Mouse (Mus musculus): ENCODE results near the gene Rpl12. TPM values are rescaled to one million over a fixed set of nuclear protein-coding genes. Genes with fewer than 3 reads are reported as not detected.
A peak's percentile ranks its signal among the peaks of the same experiment; 100 is the strongest.

Rpl12 gene
- polyA plus RNA-seq, 1 experiment: 173 TPM

- TF ChIP-seq TAL1 (IDR thresholded peaks at IDR 0.05; ENCODE audit: low read length) (no peak), GATA1 (IDR thresholded peaks at IDR 0.05; ENCODE audit: low read length) (no peak)
- Histone ChIP-seq H3K9me3 (ENCODE audit: control insufficient read depth, low read length) (no peaks in the 10 kb centered on the region), H3K36me3 (ENCODE audit: control insufficient read depth) (peaks cover 4% of the 10 kb centered on the region), H3K27me3 (ENCODE audit: control insufficient read depth) (peaks cover 17% of the 10 kb centered on the region), H3K4me1 (ENCODE audit: control insufficient read depth) (peaks cover 53% of the 10 kb centered on the region), H3K4me3 (replicated peaks) (peak overlapping the region; percentile 71)
Measured at GRCm38 (mm10) chr2:32982700-32983099, 21.3 kb downstream of the Rpl12 start.

- H3K9me3 ChIP-seq (ENCODE audit: control insufficient read depth, low read length): no peaks in the 10 kb centered on the region
- peaks cover 17% of the 10 kb centered on the region for H3K27me3 ChIP-seq (ENCODE audit: control insufficient read depth)
- TF ChIP-seq TAL1 (IDR thresholded peaks at IDR 0.05; ENCODE audit: low read length) (no peak), GATA1 (IDR thresholded peaks at IDR 0.05; ENCODE audit: low read length) (no peak)
- peaks cover 4% of the 10 kb centered on the region for H3K36me3 ChIP-seq (ENCODE audit: control insufficient read depth)
- H3K4me3 ChIP-seq (replicated peaks): no peak overlapping the region
- peaks cover 44% of the 10 kb centered on the region for H3K4me1 ChIP-seq (ENCODE audit: control insufficient read depth)
Measured at GRCm38 (mm10) chr2:32983617-32984016, 22.3 kb downstream of the Rpl12 start.

GRCm38 (mm10) chr2:32985844-32986243 is 24.5 kb downstream of the Rpl12 start:
- no peaks in the 10 kb centered on the region for H3K9me3 ChIP-seq (ENCODE audit: control insufficient read depth, low read length)
- H3K4me3 ChIP-seq (replicated peaks): no peak overlapping the region
- H3K4me1 ChIP-seq (ENCODE audit: control insufficient read depth): peaks cover 23% of the 10 kb centered on the region
- H3K36me3 ChIP-seq (ENCODE audit: control insufficient read depth): no peaks in the 10 kb centered on the region
- TF ChIP-seq TAL1 (IDR thresholded peaks at IDR 0.05; ENCODE audit: low read length): no peak
- TF ChIP-seq GATA1 (IDR thresholded peaks at IDR 0.05; ENCODE audit: low read length): no peak
- peaks cover 17% of the 10 kb centered on the region for H3K27me3 ChIP-seq (ENCODE audit: control insufficient read depth)

GRCm38 (mm10) chr2:32989376-32989775 is 28.0 kb downstream of the Rpl12 start:
- TF ChIP-seq GATA1 (IDR thresholded peaks at IDR 0.05; ENCODE audit: low read length): no peak
- no peak for TF ChIP-seq TAL1 (IDR thresholded peaks at IDR 0.05; ENCODE audit: low read length)
- H3K4me3 ChIP-seq (replicated peaks): no peak overlapping the region
- H3K36me3 ChIP-seq (ENCODE audit: control insufficient read depth): no peaks in the 10 kb centered on the region
- H3K9me3 ChIP-seq (ENCODE audit: control insufficient read depth, low read length): no peaks in the 10 kb centered on the region
- no peaks in the 10 kb centered on the region for H3K4me1 ChIP-seq (ENCODE audit: control insufficient read depth)
- peaks cover 5% of the 10 kb centered on the region for H3K27me3 ChIP-seq (ENCODE audit: control insufficient read depth)

GRCm38 (mm10) chr2:32990167-32990832 is 28.9 kb downstream of the Rpl12 start:
- TF ChIP-seq GATA1 (IDR thresholded peaks at IDR 0.05; ENCODE audit: low read length) (no peak), TAL1 (IDR thresholded peaks at IDR 0.05; ENCODE audit: low read length) (no peak)
- H3K9me3 ChIP-seq (ENCODE audit: control insufficient read depth, low read length): no peaks in the 10 kb centered on the region
- no peaks in the 10 kb centered on the region for H3K4me1 ChIP-seq (ENCODE audit: control insufficient read depth)
- H3K4me3 ChIP-seq (replicated peaks): no peak overlapping the region
- no peaks in the 10 kb centered on the region for H3K36me3 ChIP-seq (ENCODE audit: control insufficient read depth)
- no peaks in the 10 kb centered on the region for H3K27me3 ChIP-seq (ENCODE audit: control insufficient read depth)

GRCm38 (mm10) chr2:32992130-32992529 is 30.8 kb downstream of the Rpl12 start:
- no peaks in the 10 kb centered on the region for H3K27me3 ChIP-seq (ENCODE audit: control insufficient read depth)
- TF ChIP-seq GATA1 (IDR thresholded peaks at IDR 0.05; ENCODE audit: low read length): no peak
- no peak for TF ChIP-seq TAL1 (IDR thresholded peaks at IDR 0.05; ENCODE audit: low read length)
- no peaks in the 10 kb centered on the region for H3K36me3 ChIP-seq (ENCODE audit: control insufficient read depth)
- no peaks in the 10 kb centered on the region for H3K4me1 ChIP-seq (ENCODE audit: control insufficient read depth)
- no peaks in the 10 kb centered on the region for H3K9me3 ChIP-seq (ENCODE audit: control insufficient read depth, low read length)
- H3K4me3 ChIP-seq (replicated peaks): no peak overlapping the region

- TF ChIP-seq TAL1 (IDR thresholded peaks at IDR 0.05; ENCODE audit: low read length) (no peak), GATA1 (IDR thresholded peaks at IDR 0.05; ENCODE audit: low read length) (no peak)
- Histone ChIP-seq H3K4me1 (ENCODE audit: control insufficient read depth) (no peaks in the 10 kb centered on the region), H3K4me3 (replicated peaks) (no peak overlapping the region), H3K36me3 (ENCODE audit: control insufficient read depth) (no peaks in the 10 kb centered on the region), H3K27me3 (ENCODE audit: control insufficient read depth) (no peaks in the 10 kb centered on the region), H3K9me3 (ENCODE audit: control insufficient read depth, low read length) (no peaks in the 10 kb centered on the region)
Measured at GRCm38 (mm10) chr2:32997081-32997480, 35.7 kb downstream of the Rpl12 start.

GRCm38 (mm10) chr2:32997792-32998191 is 36.4 kb downstream of the Rpl12 start:
- Histone ChIP-seq H3K36me3 (ENCODE audit: control insufficient read depth) (no peaks in the 10 kb centered on the region), H3K4me1 (ENCODE audit: control insufficient read depth) (no peaks in the 10 kb centered on the region), H3K4me3 (replicated peaks) (no peak overlapping the region), H3K9me3 (ENCODE audit: control insufficient read depth, low read length) (no peaks in the 10 kb centered on the region), H3K27me3 (ENCODE audit: control insufficient read depth) (no peaks in the 10 kb centered on the region)
- no peak for TF ChIP-seq TAL1 (IDR thresholded peaks at IDR 0.05; ENCODE audit: low read length)
- no peak for TF ChIP-seq GATA1 (IDR thresholded peaks at IDR 0.05; ENCODE audit: low read length)

GRCm38 (mm10) chr2:32999752-33000151 is 38.4 kb downstream of the Rpl12 start:
- no peaks in the 10 kb centered on the region for H3K4me1 ChIP-seq (ENCODE audit: control insufficient read depth)
- no peak for TF ChIP-seq GATA1 (IDR thresholded peaks at IDR 0.05; ENCODE audit: low read length)
- H3K36me3 ChIP-seq (ENCODE audit: control insufficient read depth): no peaks in the 10 kb centered on the region
- H3K4me3 ChIP-seq (replicated peaks): no peak overlapping the region
- no peaks in the 10 kb centered on the region for H3K9me3 ChIP-seq (ENCODE audit: control insufficient read depth, low read length)
- H3K27me3 ChIP-seq (ENCODE audit: control insufficient read depth): no peaks in the 10 kb centered on the region; the same call in 1 of the 2 replicates

GRCm38 (mm10) chr2:33002144-33002543 is 40.8 kb downstream of the Rpl12 start:
- Histone ChIP-seq H3K27me3 (ENCODE audit: control insufficient read depth) (no peaks in the 10 kb centered on the region; the same call in 1 of the 2 replicates), H3K4me1 (ENCODE audit: control insufficient read depth) (no peaks in the 10 kb centered on the region), H3K9me3 (ENCODE audit: control insufficient read depth, low read length) (no peaks in the 10 kb centered on the region), H3K36me3 (ENCODE audit: control insufficient read depth) (no peaks in the 10 kb centered on the region), H3K4me3 (replicated peaks) (no peak overlapping the region)
- TF ChIP-seq TAL1 (IDR thresholded peaks at IDR 0.05; ENCODE audit: low read length) (no peak), GATA1 (IDR thresholded peaks at IDR 0.05; ENCODE audit: low read length) (no peak)

Measured in erythroblast, embryonic 14.5 days (primary cell).